Mouse (Mus musculus) B cell, adult 67 days (primary cell): Measurements from ENCODE around the gene Fam193a. TPM values are rescaled to one million over a fixed set of nuclear protein-coding genes. Genes with fewer than 3 reads are reported as not detected.

Experiments
- total RNA-seq, 2 experiments: library from RNA; stranded (reverse); gene quantifications; 4 replicates each; pipeline ENCODE4 v1.2.4; 2023

The Fam193a gene
- total RNA-seq, result 10 to 100 TPM; 79.4 to 91.9 TPM

DNA sequence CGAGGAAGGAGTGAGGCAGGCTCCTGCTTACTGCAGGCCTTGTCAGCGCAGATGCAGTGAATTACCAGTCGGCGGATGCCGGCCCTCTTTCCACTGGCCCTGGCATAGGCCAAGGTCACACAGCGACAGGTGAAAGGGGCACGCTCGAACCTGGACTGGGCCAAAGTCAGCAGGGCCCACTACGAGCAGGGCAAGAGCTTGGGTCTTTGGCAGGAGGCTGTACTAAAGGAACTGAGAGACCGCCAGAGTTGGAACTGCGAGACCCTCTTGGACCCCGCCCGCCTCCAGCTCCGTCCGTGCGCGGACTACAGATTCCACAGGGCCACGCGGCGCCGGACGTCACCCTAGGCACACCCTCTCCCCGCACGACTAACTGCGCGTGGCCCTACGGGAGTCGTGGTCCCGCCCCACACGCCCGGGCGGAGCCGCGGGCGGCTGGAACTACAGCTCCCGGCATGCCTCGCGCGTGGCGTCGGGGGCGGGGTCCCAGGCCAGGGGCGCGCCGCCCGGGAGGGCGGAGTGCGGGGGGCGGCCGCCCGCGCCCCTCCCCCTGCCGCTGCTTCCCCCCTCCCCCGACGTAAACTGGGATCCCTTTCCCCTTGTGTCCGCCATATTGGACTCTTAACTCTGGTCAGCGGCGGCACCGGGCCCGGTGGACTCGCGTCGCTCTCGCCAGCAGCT lies at the start of gene Fam193a:
Gene Fam193a, plus strand, starts transcription at position 593 of the 681 bp plus-strand sequence.

DNA sequence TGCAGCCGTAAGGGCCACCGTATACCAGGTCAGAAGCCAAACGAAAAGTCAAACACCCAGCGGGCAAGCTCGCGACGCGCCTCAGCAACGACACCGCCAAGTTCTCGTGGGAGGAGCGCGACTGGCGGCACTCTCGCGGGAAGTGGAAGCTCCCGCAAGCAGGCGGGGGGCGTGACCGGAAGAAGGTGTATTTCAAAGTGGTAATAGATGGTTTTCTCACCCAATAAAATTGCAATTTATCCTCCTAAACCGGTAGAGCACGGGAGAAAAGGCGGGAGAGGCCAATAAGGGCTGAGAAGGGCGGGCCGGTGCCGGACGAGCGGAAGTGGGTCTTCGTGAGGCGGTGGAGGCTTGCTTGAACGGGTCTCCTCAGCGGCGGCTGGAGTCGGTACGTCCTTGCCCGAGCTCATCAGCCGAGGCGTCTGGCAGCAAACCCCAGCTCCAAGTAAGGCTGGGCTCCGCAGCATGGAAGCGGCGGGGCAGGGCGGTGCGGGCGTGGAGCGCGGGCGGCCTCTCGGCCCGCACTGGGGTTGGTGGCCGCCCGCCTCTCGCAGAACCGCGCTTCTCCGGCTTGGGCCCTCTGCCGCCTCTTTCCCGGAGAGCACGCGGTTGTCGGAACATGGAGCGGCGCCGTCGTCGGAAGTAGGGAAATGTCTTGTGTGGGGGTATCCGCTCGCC lies 33.5 kb upstream of the Fam193a start, which contains the start of gene Rnf4:
Gene Rnf4, plus strand, starts transcription at position 193 of the 678 bp plus-strand sequence.

DNA sequence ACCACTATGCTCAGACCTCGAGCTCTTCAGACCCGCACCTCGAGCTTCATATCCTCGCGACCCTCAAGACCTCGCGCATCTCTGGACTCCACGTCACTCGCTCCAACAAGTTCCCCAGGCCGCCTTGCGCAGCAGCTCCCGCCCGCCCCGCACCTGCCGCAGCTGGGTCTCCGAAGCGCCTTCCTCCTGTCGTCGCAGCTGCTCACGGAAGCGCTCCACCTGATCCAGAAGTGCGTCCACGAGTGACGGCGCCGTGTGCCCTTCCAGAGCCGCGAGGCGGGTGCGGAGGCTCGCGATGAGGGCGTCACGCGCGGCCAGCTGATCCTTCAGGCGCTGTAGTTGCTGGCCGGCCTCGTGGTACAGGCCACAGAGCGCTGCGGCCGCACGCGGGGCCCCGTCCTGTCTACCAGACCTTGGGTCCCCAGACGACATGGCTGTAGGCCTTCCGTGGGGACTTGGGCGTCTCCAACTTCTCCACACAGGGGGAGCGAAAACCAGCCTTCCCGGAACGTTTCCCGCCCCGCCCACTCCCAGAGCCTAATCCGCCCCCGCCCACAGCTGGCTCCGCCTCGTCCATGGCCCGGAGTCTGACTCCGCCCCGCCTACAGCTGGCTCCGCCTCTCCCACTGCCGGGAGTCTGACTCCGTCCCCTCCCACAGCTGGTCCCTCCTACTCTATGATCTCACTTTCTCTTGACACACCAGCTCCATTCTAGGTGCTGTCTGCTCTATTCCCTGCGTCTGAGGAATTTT lies 143.9 kb downstream of the Fam193a start, which contains the start of gene Tnip2:
Gene Tnip2, minus strand, starts transcription at position 526 of the 752 bp plus-strand sequence.

GRCm38 (mm10) chr5:34525663-34526476 lies 156.1 kb downstream of the Fam193a start, which contains the start of gene Sh3bp2:
Gene Sh3bp2, plus strand, starts transcription at chr5:34525838.

Other genes starting within 250 kb of the Fam193a start
- gene Poln, start 200.5 kb upstream of the Fam193a start, total RNA-seq, result 1 to 10 TPM; 1.9 to 3.3 TPM
- gene Haus3, start 200.4 kb upstream of the Fam193a start, total RNA-seq, result 10 to 100 TPM; 37.6 to 43.8 TPM
- gene Mxd4, start 182.2 kb upstream of the Fam193a start, total RNA-seq, result 10 to 100 TPM; 69.0 to 97.5 TPM
- gene Zfyve28, start 81.5 kb upstream of the Fam193a start, total RNA-seq, result 1 to 10 TPM; 1.0 to 2.8 TPM
- not detected for gene Cfap99, start 81.3 kb upstream of the Fam193a start, total RNA-seq
- 100 to 1,000 TPM; 216 to 242 TPM for gene Rnf4, start 33.6 kb upstream of the Fam193a start, total RNA-seq
- 10 to 100 TPM; 32.9 to 38.5 TPM for gene Tnip2, start 144.1 kb downstream of the Fam193a start, total RNA-seq
- gene Sh3bp2, start 155.9 kb downstream of the Fam193a start, total RNA-seq, result 100 to 1,000 TPM; 119 to 137 TPM
- gene Add1, start 203.7 kb downstream of the Fam193a start, total RNA-seq, result 100 to 1,000 TPM; 296 to 301 TPM